Mouse (Mus musculus) cortical plate, adult 2 months (tissue): ENCODE measurements around the gene Tac4. TPM values are rescaled to one million over a fixed set of nuclear protein-coding genes. Genes with fewer than 3 reads are reported as not detected.

ENCODE experiments used
- H3K27ac ChIP-seq: fragments of 200-500 bp; 2 replicates; pipeline ENCODE4 v1.5.1; 2012; ENCODE audit warnings: low read length, control low read depth, inconsistent platforms; ENCODE audit not compliant: insufficient read depth
- H3K4me1 ChIP-seq: fragments of 200-500 bp; 2 replicates; pipeline ENCODE4 v1.6.1; 2011; ENCODE audit warnings: low read length; ENCODE audit not compliant: control insufficient read depth, insufficient read depth
- H3K4me3 ChIP-seq: fragments of 200-500 bp; 2 replicates; pipeline ENCODE4 v1.5.1; 2011; ENCODE audit warnings: mild to moderate bottlenecking, low read length, control low read depth; ENCODE audit not compliant: insufficient read depth
- CTCF ChIP-seq: fragments of 200-500 bp; IDR thresholded peaks from 2 replicates; pipeline ENCODE4 v1.5.1; 2011; ENCODE audit warnings: mild to moderate bottlenecking, control low read depth, low read length; ENCODE audit not compliant: insufficient read depth; ENCODE audit errors: extremely low read depth
- POLR2A ChIP-seq: fragments of 200-500 bp; IDR thresholded peaks from 2 replicates; pipeline ENCODE4 v1.6.1; 2011; ENCODE audit warnings: mild to moderate bottlenecking, low read length, control low read depth; ENCODE audit not compliant: insufficient read depth; ENCODE audit errors: extremely low read depth
- polyA plus RNA-seq: library from polyadenylated mRNA; depleted of rRNA; stranded (reverse); fragments of >200 nt; gene quantifications from 2 replicates; pipeline ENCODE4 v1.2.3, GENCODE M21; 2012

Gene Tac4
- polyA plus RNA-seq, 1 experiment = not detected

DNA sequence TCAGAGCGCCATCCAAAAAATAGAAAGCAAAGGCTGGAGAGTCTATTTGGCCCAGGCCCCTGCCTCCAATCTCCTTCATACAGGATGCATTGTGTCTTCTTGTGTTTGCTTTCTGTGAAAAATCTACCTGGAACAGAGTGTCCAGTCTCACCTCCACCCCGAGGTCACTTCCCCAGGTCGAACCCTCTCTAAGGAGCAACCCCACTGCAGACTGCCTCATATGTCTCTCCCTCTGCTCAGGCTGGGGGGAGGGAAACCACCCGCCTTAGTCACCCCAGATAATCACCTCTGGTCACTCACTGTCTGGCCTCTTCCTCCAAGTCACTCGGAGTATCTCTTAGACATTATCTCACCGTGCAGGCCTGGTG, 29.0 kb upstream of the Tac4 start:
- TF ChIP-seq CTCF (no peak), POLR2A (no peak)
- Histone ChIP-seq H3K4me1 (no peaks in the 10 kb centered on the region; the same call in 1 of the 2 replicates), H3K4me3 (no peak overlapping the region), H3K27ac (no peak overlapping the region)

DNA sequence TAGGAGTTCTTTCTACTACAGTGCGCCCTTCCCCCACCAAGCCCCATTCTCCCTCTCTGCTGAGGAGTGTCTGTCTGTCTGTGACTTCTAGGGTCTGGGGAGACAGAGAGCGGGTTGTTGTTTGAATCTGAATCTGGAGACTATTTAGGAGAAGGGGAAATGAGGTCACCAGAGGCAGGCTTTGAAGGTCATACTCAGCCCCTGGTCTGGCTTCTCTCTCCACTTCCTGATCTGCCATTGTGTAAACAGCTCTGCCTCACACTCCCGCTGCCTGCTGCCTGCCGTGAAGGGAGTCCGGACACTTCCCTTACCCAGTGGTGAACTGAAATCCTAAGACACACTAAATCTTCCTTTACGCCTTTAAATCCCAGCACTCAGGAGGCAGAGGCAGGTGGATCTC, 22.9 kb upstream of the Tac4 start:
- no peak overlapping the region for H3K27ac ChIP-seq
- no peaks in the 10 kb centered on the region for H3K4me1 ChIP-seq
- TF ChIP-seq CTCF (no peak), POLR2A (no peak)
- no peak overlapping the region for H3K4me3 ChIP-seq

DNA sequence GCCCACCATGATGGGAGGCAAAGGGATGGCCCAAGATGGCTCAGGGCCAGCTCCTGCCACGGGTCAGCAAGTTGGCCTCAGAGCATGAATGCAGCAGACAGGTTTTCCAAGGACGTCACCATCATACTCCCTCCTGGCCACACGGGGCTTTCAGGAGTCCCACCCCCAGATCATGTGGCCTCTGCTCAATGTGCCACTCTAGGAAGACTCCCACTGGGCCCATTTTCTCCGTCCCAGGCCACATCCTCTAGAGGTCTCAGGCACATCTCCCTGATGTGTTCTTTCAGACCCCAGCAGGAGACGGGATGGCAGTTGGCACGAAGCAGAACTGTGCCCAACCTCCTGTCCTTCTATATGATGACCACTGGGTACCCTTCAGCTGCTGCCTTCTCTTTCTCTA, 18.7 kb upstream of the Tac4 start:
- H3K4me1 ChIP-seq = no peaks in the 10 kb centered on the region
- no peak overlapping the region for H3K27ac ChIP-seq
- TF ChIP-seq CTCF (no peak), POLR2A (no peak)
- no peak overlapping the region for H3K4me3 ChIP-seq

DNA sequence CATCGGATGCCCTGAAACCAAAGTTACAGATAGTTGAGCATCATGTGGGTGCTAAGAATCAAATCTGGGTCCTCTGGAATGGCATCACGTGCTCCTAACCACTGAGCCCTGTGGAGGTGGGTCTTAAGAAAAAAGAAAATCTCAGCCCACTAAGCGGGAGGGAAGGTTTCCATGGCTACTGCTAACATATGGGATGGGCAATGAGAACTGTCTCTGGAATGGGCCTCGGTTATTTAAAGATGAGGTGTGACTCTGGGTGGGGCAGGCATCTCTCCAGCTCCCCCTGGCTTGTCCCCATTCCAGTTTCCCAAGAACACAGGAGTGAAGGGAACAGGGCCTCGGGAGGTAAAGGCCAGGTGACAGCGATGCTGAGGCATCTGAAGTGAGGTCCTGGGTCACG, 15.9 kb upstream of the Tac4 start:
- TF ChIP-seq CTCF (no peak), POLR2A (no peak)
- H3K4me3 ChIP-seq = no peak overlapping the region
- H3K4me1 ChIP-seq = no peaks in the 10 kb centered on the region
- H3K27ac ChIP-seq = no peak overlapping the region

DNA sequence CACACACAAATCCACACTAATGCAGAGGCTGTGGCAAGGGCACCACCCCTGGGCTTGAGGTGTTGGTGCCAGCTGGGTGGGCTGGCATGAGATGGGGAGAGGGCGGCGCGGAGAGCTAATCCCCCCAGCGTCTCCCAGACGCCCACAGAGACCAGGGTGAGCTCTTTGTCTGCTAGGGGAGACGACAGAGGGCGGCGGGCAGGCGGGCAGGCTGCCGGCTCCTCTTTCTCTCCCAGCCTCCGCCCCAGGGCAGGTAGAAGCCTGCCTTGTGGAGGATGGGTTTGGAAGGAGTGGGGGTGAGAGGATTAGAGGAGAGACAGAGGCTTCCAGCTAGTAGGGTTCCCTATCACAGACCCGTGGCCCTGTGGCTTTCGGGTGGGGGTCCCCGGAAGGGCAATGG, 14.3 kb upstream of the Tac4 start:
- no peak overlapping the region for H3K4me3 ChIP-seq
- H3K4me1 ChIP-seq = no peaks in the 10 kb centered on the region
- TF ChIP-seq CTCF (no peak), POLR2A (no peak)
- no peak overlapping the region for H3K27ac ChIP-seq

DNA sequence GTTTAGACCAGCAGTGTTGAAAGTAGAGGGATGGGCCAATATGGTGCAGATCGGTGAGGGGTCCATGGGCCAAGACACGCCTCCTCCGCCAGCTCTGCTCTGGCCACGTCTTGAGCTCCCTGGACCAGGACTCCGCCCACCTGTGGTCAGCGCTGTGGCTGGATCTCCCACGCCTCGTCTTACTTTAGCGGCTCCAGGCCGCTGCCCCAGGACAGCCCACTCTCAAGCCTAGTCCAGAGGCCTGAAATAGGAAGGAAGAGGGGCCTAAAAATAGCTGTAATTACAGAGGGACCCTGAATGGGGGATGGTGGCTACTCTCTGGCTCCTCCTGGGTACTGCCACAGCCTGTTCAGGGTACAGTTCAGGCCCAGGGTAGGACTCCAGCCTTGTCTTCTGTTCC, 11.2 kb upstream of the Tac4 start:
- no peak overlapping the region for H3K4me3 ChIP-seq
- TF ChIP-seq POLR2A (no peak), CTCF (no peak)
- H3K4me1 ChIP-seq = no peaks in the 10 kb centered on the region
- no peak overlapping the region for H3K27ac ChIP-seq

DNA sequence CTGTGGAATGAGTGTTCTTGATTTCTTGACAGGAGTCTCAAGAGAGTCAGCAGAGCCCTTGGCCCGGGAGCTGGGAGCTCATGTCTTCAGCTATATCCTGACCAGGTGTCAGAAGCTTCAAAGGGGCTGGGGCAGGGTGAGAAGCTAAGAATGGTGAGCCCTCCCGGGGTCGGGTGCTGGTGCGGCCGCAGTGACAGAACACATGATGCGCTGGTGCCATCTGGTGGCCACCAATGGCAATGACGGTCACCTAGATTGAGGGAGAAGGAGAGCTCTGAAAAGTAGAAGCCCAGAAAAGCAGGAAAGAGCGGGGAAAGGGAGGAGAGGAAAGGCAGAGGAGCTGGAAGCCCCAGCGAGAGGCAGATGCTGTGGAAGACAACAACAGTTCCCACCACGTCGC, 10.0 kb upstream of the Tac4 start:
- no peak overlapping the region for H3K27ac ChIP-seq
- H3K4me1 ChIP-seq = no peaks in the 10 kb centered on the region
- no peak overlapping the region for H3K4me3 ChIP-seq
- TF ChIP-seq CTCF (peak; percentile 92), POLR2A (no peak)

DNA sequence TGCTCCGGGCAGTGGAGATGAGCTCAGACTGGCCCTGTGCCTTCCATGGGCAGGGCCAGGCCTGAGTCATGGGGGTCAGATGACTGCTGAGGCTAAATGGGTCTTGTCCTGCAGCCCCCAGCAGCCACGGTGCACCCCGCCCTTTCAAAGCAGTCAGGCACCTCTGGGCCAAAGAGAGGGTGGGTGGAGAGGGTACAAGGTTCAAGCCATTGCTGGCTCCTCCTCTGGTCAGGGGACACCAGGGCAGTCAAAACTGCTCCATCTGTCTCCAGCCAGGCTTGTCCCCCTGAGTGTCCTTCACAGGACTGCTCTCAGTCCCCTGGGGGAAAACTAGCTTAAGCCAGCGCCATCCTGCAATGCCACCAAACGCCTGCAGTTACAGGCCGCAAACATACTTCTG, 9.2 kb upstream of the Tac4 start:
- TF ChIP-seq POLR2A (no peak), CTCF (no peak)
- no peak overlapping the region for H3K4me3 ChIP-seq
- no peak overlapping the region for H3K27ac ChIP-seq
- no peaks in the 10 kb centered on the region for H3K4me1 ChIP-seq

DNA sequence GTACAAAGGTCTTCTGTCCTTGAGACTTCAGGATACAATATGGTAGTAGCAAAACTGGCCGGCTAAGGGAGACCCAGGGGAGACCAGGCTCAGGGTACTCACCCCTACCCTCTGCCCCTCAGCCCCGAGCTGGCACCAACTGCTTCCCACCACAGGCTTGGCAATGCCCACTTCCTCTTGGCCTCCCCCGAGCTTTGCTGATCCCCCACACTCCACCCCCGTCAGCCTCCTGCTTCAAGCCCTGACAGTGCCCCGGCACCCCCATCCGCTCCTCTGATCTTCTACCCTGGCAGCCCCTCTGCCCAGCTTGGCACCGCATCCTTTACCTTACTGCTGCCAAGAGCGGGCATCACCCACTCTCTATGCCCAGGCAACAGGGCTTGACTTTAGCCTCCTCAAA, 7.2 kb upstream of the Tac4 start:
- H3K4me1 ChIP-seq = no peaks in the 10 kb centered on the region
- H3K27ac ChIP-seq = no peak overlapping the region
- TF ChIP-seq CTCF (no peak), POLR2A (no peak)
- H3K4me3 ChIP-seq = no peak overlapping the region

DNA sequence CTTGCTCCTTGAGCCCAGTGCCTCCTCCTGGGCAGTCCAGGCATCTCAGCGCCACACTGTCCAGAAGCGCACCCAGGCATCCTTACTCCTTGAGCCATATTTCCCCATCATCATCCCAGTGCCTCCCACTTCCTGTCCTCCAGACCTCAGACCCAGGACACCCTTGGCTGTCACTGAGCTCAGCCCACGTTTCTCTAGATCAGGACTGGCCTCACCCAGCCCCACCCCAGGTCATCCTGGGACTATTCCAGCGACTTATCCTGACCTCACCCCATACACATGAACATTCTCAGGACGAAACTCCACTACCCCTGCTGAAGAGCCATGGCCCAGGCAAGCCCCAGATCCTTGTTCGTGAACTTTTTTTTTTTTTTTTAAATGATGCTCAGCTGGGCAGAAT, 5.6 kb upstream of the Tac4 start:
- TF ChIP-seq CTCF = no peak
- no peak for TF ChIP-seq POLR2A
- H3K4me3 ChIP-seq = no peak overlapping the region
- H3K4me1 ChIP-seq = no peaks in the 10 kb centered on the region
- H3K27ac ChIP-seq = no peak overlapping the region

DNA sequence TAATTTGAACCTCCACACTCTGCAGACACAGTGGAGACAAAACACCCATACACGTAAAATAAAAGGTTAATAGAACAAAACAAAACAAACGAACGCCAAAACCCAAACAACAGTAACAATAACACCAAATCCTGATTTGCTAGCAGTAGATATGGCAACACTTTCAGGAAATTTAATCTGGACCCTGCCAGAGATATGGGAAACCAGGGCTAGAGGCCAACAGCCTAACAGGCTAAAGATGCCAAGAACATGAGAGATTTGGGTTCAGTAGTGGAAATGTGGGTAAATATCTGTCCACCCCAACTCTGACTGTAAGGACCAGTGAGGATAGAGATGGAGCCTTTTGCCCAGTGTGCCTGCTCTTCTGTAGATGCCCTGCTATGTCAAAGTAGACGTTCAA, 3.4 kb upstream of the Tac4 start:
- Histone ChIP-seq H3K4me1 (no peaks in the 10 kb centered on the region), H3K27ac (no peak overlapping the region), H3K4me3 (no peak overlapping the region)
- no peak for TF ChIP-seq POLR2A
- TF ChIP-seq CTCF = no peak
